Mouse (Mus musculus) forelimb bud, embryonic 11.5 days (tissue): ENCODE data around the gene Flcn.
A peak's percentile ranks its signal among the peaks of the same experiment; 100 is the strongest.

ENCODE experiments used
- DNase-seq: peaks from one replicate; pipeline ENCODE4 v3.0.0-alpha.2; 2012; ENCODE audit warnings: low read depth, low spot score

Gene Flcn

DNA sequence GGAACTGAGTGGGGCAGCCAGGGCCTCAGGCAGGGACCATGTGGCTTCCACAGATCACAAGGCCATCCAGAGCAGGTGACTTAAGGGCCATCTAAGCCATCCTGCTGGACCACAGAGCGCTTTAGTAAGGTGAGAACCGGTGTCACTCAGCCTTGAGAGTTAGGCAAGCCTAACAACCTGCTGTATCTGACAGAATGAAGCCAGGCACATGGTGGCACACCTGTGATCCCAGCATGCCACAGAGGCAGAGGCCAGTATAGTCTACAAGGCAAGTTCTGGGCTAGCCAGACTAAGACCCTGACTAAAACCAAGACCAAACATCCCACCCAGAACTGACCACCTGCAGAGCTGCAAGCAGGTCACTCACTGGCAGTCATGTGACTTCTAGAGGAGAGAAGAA lies 4.2 kb downstream of the Flcn start:
- no peak for DNase-seq

DNA sequence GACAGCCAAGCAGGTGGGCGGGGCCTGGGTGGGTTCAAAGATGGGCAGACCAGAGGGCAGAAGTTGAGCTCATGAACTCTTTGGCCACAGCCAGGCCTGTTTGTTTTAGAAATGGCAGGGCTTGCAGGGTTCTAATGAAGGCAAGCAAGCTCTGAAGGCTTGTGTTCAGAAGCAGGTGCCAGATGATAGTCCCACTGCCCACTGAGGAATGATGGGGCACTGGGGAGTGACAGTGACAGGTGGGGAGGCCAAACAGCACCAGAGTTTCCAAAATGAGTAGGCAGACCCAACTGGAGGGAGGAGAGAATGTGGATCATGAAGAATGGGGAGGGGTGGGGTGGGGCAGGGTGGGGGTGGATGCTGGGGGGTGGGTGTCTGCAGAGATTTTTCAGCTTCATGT lies 4.6 kb downstream of the Flcn start:
- DNase-seq = no peak

DNA sequence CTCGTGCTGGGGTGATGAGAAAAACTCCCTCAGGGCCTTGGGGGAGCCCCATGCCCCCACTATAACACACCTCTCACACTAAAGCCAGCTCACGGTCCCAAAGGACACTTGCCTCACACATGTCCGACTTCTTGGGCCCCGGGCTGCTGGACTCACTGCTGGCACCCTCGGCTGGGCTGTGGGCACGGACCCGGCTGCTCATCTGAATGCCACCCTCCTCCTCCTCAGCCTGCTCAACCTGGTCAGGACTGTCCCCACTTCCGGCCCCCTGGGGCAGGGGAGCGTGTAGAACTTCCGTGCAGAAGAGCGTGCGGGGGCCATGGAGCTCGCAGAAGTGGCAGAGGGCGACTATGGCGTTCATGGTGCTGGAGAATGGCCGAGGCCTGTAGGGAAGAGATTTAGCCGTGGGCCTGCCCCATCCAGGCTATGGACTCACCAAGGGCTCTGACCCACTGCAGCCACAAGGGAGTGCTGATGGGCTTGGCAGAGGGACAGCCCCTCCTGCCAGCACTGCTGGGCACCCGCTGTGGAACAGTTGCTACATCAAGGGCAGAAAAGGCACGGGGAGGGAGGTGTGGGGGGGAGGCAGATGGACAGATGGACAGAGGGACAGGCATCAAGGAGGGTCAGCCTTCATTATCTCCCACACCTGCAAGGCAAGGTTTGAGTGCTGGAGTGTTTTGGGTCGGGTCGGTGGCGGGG lies 5.3 kb downstream of the Flcn start:
- DNase-seq = no peak

DNA sequence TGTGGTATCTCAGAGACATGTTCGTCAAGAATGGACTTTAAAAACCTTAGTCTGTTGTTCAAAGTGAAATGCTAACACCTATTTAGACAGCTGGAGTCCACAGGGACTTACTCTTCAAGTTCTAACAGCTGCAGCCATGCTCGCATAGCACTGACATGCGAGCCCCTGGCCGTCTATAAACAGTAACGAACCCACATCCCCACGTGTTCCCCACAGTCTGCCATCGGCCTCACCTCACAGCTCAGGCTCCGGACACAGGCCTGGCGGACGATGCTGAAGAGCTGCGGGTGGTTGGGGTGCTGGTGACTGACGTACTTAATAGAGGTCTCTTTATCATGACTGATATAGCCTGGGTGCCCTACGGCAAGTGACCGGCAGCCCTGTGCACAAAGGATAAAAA lies 6.3 kb downstream of the Flcn start:
- no peak for DNase-seq

DNA sequence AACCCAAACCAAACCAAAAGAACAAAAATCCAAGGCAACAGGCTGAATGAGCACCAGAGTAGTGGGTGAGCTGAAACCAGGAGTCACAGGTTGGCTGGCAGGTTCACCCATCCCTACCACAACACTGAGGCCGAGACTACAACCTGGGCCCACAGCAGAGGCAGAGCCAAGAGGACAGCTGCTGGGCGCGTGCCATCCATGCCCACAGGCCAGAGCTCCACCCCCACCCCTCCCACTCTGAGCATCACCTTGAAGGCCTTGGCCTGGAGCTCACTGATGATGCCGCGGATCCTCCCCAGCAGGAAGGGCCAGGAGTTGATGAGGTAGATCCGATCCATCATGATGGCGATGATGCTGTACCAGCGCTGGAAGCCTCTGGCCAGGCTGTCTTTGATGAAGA lies 7.9 kb downstream of the Flcn start:
- no peak for DNase-seq

DNA sequence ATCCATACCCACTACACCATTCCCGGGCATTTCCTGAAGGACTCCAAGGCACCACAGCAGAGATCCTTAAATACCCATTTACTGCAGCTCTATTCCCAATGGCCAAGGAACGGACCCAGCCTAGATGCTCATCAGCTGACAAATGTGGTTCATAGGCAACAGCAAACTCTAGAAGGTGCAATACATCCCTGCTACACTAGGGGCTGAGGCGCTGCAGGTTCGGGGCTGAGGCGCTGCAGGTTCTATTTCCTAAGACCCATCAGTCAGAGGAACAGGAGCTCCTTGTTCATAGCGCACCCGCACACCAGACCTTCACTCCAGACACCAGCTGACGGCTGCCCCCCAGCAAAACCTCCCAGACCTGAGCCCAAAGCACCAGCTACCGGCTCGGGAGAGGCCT lies 9.4 kb downstream of the Flcn start:
- no peak for DNase-seq

DNA sequence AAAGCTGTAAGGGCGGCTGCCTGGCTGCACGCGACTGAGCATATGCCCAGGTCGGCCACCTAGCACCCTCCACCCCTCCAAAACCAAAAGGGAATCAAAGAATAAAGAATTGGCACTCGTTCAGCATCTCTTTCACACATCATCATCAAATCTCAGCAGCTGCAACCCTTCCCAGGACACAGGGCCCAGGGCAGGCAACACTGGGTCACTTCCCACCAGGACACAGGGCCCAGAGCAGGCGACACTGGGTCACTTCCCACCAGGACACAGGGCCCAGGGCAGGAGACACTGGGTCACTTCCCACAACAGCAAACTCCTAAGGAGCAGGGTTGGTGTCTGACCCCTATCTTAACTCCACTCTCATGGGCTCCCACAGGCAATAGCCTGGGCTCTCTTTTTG lies 16.4 kb downstream of the Flcn start:
- no peak for DNase-seq

DNA sequence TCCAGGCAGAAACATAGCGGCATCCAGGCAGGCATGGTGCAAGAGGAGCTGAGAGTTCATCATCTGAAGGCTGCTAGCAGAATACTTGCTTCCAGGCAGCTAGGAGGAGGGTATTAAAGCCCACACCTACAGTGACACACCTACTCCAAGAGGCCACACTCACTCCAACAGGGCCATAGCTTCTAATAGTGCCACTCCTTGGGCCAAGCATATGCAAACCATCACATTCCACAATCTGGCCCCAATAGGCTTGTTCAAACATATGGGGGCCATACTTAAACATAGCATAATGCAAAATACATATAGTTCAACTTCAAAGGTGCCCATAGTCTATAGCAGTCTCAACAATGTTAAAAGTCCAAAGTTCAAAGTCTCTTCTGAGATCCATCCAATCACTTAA lies 20.5 kb downstream of the Flcn start:
- DNase-seq = no peak

DNA sequence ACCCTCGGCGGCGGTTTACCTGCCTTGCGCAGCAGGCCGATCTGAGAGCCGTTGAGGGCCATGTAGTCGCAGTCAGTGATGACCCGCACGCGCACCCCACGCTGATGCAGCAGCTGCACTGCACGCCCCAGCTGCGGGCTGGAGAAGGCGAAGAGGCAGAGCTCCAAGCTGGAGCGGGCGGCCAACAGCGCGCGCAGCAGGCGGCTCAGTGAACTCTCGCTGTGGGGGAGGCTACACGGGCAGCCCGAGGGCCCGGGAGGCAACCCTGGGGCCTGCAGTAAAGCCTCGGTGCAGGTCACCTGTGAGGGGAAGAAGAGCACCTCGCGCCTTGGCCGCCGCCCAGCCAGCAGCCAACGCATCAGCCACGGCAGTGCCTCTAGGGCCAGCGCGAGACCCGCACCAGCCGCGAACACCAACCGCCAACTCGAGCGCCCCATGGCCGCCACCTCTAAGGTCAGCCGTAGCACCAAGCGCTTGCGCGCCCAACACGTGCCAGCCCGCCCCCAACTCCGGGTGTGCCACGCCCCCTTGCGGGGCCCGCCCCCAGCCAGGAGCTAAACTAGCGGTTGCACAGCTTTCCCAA lies 22.5 kb downstream of the Flcn start, which contains the start of gene Pld6:
Pld6 (minus strand) TSS at position 447 of the 583 bp plus-strand sequence.
- peak; percentile 60 for DNase-seq

DNA sequence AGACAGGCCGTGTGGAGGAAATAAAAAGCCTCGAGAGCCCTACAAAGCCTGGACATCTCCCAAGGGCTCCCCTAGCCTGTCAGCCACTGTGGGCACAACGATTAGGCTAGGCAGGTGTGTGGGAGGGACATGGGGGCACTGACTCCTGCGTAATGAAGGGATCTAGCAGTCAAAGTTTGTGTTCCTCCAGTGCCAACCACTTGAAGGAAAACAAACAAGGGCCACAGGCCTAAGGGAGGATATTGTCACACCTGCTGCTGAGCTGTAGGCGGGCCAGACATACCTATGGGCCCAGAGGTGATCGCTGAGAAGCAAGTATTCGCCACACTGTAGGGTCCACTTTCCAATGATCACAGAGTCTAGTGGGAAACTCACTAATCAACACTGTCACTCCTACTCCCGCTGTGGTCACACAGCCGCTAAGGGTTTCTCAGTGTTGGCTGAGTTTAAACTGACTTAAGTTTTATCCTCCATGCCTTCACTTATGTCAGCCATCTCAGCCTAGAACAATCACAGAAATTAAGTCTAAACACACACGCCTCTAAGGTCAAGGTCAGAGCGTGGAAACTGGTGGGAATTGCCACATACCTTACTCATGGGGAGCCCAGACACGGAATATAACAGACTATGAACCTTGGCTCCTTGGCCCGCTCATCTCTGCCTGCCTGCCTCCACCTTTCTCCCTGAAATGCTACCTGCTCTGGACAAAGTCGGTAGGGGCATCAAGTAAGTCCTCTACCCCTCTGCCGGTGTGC lies 23.2 kb downstream of the Flcn start:
- no peak for DNase-seq

DNA sequence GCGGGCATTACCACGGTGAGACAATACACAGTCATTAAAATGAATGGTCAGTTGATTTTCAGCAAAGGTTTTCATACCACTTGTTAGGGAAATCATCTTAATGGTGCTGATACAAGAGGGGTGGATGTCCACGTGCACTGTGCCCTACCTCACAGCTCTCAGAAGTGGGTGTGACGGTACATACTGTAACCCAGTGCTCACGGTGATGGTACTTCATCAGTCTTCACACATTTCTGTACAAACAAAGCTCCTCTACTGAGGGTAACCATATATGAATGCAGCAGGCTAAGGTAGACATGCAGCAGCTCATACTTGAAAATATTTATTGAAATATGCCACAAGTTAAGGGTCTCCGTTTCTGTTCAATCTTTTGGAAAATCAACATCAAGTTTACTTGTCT lies 26.2 kb downstream of the Flcn start:
- DNase-seq = no peak

DNA sequence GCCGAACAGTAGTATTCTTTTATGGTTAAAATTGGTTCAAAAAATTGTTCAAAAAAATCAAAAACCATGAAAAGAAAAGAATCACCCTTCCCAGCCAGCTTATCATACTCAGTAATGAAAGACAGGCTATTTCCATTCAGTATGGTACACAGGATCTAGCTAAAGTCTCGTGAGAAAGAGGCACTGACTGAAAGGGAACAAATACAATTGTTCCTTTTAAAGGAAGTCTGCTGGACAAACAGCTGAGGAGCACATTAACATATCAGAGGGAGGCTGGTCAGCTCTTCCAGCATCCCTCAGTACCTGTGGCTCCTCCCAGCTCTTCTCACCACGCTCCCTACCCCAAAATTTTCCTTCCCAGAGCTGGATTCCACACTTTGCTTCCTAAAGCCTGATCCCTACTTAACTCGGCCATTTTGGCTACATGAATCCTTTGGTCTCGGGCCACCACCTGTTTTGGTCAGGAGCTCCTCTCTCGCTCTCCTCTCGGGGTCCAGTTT lies 27.7 kb downstream of the Flcn start:
- no peak for DNase-seq

DNA sequence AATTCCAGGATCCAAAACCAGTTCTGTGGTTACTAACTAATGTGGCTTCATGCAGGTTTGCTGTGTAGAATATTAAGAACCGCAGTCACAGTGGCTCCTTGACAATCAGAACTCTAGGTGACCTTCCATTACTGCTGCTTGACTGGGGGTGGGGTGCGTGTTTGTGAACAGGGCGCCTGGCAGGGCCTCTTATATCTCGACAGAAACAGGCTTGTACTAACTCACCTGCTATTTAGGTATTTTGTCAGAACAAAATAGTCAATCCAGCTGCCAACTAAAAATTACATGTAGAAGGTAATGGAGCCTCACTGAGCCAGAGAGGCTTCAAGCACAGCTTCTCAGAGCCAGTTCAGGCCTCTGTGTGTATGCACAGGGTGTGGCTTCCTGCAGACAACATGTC lies 29.6 kb downstream of the Flcn start:
- no peak for DNase-seq

DNA sequence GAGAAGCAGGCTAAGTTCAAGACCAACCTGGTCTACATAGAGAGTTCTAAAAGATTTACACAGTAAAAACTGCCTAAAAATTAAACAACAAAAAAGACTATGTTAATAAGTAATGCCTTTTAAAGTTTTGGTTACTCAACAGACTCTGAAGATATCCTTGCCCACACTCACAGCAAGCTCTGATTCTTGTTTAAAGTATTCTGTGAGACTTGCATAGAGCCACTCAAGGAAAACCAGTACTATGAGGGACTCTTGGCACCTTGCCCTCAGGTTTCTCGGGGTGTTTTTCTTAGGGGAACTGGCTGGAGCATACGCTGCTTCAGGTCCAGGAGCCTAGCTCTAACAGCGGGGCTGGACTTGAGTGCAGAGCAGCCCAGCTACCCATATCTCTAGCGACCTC lies 30.4 kb downstream of the Flcn start:
- no peak for DNase-seq

DNA sequence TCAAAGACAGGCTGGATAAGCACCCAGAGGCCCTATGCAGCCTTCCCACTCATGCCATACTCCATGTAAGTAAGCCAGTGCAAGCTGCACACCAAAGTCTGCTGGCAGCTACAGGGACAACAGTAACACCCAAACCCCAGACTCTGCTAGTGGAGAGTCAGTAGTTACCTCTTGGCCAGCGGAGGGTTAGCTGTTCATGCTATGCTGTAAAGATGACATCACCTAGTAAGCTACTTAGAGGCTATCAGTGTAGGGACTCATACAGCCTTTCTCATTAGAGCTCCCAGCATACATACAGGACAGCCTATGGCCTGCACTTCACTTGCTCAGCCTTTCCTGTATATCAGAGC lies 31.0 kb downstream of the Flcn start:
- DNase-seq = no peak

DNA sequence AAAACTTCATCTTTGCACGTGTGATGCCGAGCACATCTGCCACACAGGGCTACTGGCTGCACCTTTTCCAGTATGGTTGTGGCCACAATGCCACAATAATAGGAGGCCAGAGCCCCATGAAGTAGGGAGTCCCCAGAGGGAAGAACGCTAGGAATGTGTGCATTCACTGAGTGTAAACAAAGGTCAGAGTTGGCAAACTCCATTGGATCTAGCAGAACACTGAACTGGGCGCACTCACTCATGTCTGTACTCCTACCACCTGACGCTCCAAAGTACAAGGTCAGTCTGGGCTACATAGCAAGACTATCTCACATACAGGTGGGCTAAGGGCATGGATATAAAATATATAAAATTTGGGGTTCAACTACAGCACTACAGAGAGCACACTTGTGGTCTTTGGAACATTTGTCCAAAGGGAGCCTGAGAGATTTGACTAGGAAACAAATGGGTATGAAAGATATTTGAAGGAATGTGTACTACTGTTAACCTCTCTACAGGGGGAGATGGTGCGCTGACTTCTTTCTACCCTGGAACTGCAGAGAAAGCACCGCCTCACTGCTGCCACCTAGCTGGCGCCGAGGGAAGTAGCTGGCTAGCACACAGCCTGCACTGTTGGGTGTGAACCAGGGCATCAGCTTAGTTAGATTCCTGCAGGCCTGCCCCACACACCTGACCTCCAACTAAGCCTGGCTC lies 31.5 kb downstream of the Flcn start:
- DNase-seq = peak; percentile 76

DNA sequence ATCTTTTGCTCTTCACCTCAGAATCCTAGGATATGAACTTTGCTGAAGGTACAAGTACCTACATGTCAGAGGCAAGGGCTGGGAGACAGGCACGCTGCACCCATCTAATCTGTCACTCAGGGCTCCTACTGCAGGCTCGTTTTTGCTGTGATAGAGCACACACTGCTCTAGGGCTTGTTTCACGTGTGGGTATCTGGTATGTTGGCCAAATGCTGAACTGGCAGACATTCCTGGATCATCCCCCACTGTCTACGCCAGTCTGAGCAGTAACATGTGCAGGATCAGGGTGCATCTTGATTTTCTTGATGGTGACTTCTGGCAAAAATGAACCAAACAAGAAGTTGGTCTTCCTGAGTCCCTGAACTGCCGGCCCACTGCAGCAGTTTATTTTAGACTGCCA lies 32.6 kb downstream of the Flcn start:
- DNase-seq = no peak

DNA sequence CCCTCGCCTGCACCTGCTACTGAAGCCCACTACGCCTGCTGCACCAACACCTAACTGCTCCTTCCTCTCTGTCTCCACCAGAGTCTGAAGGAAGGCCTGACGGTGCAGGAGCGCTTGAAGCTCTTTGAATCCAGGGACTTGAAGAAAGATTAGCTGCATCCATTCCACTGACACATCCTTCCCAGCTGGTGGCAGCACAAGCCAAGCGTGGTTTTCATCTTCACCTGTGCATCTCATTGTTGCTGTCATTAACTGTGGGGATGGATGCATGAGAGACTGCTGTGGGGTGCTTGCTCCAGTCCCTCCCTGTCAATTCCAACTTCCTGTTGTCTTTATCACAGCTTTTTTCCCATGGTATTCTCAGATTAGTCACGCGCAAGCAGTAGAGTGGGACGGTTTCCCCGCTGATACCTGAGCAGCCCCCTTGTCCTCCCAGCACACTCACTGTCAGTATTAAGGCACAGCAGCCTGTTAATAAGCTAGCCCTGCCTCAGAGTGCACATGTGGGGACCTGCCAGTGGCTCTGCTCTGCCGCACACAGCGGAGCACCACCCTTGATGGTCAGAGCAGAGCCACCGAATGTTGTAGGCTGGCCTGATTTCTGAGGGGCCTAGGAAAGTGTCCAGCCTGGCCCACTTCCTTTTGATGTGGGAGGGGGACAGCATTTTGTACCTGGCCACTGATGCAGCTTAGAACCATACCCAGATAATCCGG lies 34.2 kb downstream of the Flcn start:
- no peak for DNase-seq

DNA sequence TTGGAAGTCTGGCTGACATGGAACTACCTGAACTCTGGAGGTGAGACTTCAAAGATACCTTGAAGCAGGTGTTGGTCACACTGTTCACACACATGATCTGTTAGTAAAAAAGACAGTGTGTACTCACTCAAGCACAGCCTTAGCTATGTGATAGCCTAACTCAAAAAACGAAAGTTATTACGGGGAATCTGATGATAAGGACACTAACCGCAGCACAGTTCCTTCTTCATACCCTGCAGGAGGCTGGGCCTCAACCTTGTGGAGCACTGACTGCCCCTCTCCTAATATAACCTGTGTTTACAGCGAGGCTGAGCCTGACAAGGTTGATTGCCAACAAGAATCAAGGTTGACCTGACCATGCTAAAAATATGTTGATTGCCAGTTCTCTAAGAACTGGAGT lies 35.3 kb downstream of the Flcn start:
- DNase-seq = no peak

DNA sequence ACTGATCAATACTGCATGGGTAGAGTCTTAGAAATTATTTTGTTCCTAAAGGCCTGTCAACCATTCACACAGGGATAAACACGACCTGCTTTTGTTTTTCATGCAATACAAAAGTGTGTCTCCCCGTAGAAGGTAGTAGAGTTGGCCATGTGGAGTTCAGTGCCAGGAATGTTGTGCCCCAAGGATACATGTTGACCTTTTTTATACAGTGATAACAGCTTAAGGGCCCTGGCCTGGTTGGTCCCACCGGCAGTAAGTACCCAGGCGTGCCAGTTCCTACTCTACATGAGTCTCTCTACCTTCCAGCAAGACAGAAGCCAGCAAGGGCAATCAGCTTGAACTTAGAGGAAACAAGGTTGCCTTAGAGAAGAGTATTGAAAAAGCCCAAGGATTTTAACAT lies 36.9 kb downstream of the Flcn start:
- DNase-seq = no peak

DNA sequence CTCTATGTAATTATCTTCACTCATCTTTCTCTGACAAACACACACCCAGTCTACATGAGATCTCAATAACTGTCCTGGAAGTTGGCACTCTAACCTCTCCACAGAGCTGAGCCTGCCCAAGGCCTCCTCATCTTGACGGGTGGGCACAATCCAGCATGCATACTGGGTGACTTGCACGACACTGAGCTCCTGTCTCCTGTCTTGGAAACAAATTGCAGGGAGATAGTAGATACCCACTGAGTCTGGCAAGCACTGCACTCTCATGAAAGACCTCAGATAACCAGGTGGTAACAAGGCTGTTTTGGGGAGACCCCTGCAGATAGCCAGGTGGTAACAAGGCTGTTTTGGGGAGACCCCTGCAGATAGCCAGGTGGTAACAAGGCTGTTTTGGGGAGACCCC lies 37.5 kb downstream of the Flcn start:
- no peak for DNase-seq

DNA sequence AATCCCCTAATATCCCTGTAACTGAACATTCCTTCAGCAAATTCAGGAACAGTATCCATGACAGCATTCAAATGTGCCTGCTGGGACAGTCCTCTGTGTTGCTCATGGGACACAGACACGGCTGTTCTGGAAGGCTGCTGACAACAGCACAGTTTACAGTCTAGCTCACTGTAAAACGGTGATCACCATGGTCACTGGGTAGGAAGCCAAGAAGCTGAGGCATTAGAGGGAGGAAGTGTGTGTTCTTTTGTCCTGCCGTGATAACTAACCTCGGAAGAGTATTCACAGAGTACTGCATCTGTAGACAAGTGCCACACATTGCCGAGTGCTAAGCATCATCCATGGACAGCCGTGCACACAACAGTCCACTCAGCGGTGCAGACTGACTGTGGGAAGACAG lies 39.1 kb downstream of the Flcn start:
- DNase-seq = no peak
